In the genomic region with DNA sequence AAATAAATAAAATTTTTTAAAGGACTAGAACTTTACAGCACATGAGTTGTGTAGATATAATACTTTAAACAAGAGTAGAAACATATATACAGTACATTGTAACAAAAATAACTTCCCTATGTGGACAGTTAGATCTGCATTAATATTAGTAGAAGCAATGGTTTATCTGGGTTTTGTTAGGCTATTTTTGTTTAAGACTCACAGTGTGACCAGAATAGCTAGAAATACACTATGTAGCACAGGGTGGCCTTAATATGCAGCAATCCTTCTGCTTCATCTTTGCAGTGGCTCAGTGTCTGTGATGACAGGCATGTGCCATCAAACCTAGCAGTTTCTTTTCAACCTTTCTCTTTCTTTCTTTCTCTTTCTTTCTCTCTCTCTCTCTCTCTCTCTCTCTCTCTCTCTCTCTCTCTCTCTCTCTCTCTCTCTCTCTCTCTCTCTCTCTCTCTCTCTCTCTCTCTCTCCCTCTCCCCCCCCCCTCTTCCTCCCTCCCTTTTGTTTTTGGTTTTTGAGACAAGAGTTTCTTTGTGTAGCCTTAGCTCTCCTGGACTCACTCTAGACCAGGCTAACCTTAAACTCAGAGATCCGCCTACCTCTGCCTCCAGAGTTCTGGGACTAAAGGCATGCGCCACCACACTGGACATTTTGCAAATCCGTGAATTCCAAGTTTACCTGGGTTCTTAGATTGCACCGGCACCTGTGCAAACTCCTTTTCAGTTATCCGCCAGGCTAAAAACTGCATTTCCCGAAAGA, we compare ENCODE assay signal across 8 mouse cellular contexts. TPM values are rescaled to one million over a fixed set of nuclear protein-coding genes. Genes with fewer than 3 reads are reported as not detected.
DNase-seq lines count a peak whose midpoint lies in the region; TF ChIP-seq lines count a peak whose summit lies in the region.

No protein-coding gene starts in this region.

- TF ChIP-seq POLR2A in lung, adult 2 months (IDR thresholded peaks at IDR 0.05; ENCODE audit: borderline replicate concordance, extremely low read depth, low read depth, low read length) = no peak
- TF ChIP-seq POLR2A in cortical plate, adult 2 months (IDR thresholded peaks at IDR 0.05; ENCODE audit: extremely low read depth, insufficient read depth, low read length) = no peak

- WGBS in lung, adult 2 months = 0% methylated on average over 6 of the region's 6 CpGs

- no peak for DNase-seq in lung, adult 2 months
- DNase-seq in lung, postnatal 10 days = no peak
- DNase-seq in induced T-regulatory cell, adult 2 months (ENCODE audit: low read depth) = peak; percentile 57
- DNase-seq in naive thymus-derived CD4-positive, alpha-beta T cell, adult 2 months (ENCODE audit: low read depth) = peak; percentile 48
- DNase-seq in T-cell, adult 2 months (ENCODE audit: low spot score) = no peak
- no peak for DNase-seq in adrenal gland, postnatal 4 days (ENCODE audit: low spot score in 2 of 2)
- no peak for DNase-seq in spleen, adult 18-20 months

- no peak overlapping the region for H3K27ac ChIP-seq in cortical plate, adult 2 months (ENCODE audit: insufficient read depth, low read length)

- peaks cover 4% of the 10 kb centered on the region for H3K4me1 ChIP-seq in lung, adult 2 months (ENCODE audit: control insufficient read depth, insufficient read depth, low read length)
- peaks cover 5% of the 10 kb centered on the region; the same call in 1 of the 2 replicates for H3K4me1 ChIP-seq in cortical plate, adult 2 months (ENCODE audit: control insufficient read depth, insufficient read depth, low read length)

- no peak for TF ChIP-seq CTCF in lung, adult 2 months (IDR thresholded peaks at IDR 0.05; ENCODE audit: insufficient read depth, low read length)
- TF ChIP-seq CTCF in cortical plate, adult 2 months (IDR thresholded peaks at IDR 0.05; ENCODE audit: extremely low read depth, insufficient read depth, low read length) = no peak

- peak overlapping the region; percentile 72 for H3K4me3 ChIP-seq in lung, adult 2 months (replicated peaks; ENCODE audit: extremely low read depth, low read depth, low read length)
- peak overlapping the region; percentile 88 for H3K4me3 ChIP-seq in cortical plate, adult 2 months (ENCODE audit: insufficient read depth, low read length)

RNA-seq across cellular contexts. Expression of a gene that starts 0.5 kb away (rescaled TPM):
- 51.7 and 76.9 TPM in 2 replicates for polyA plus RNA-seq in lung, adult 2 months (2012; rRNA removed)
- 202 and 205 TPM in 2 replicates for polyA plus RNA-seq in cortical plate, adult 2 months (2012; rRNA removed)
- 100 to 1,000 TPM; 203 to 210 TPM for total RNA-seq in adrenal gland, postnatal 4 days (2021)

RNA-seq across cellular contexts. Expression of a gene that starts 16.9 kb away (rescaled TPM):
- 88.2 and 101 TPM in 2 replicates for polyA plus RNA-seq in lung, adult 2 months (2012; rRNA removed)
- 51.3 and 54.7 TPM in 2 replicates for polyA plus RNA-seq in cortical plate, adult 2 months (2012; rRNA removed)
- 10 to 100 TPM; 35.7 to 42.0 TPM for total RNA-seq in adrenal gland, postnatal 4 days (2021)

RNA-seq across cellular contexts. Expression of a gene that starts 17.9 kb away (rescaled TPM):
- polyA plus RNA-seq in lung, adult 2 months (2012; rRNA removed) = 2.6 and 4.7 TPM in 2 replicates
- polyA plus RNA-seq in cortical plate, adult 2 months (2012; rRNA removed) = 0.61 and 1.9 TPM in 2 replicates
- total RNA-seq in adrenal gland, postnatal 4 days (2021) = 1 to 10 TPM; 4.2 to 4.9 TPM

RNA-seq across cellular contexts. Expression of a gene that starts 28.8 kb away (rescaled TPM):
- 65.7 and 70.7 TPM in 2 replicates for polyA plus RNA-seq in lung, adult 2 months (2012; rRNA removed)
- polyA plus RNA-seq in cortical plate, adult 2 months (2012; rRNA removed) = 9.3 and 10.6 TPM in 2 replicates
- 1 to 10 TPM; 7.8 to 7.9 TPM for total RNA-seq in adrenal gland, postnatal 4 days (2021)

Comparison
In these comparisons a context has a peak if more than half of its experiments do, and no peak if none do; other contexts are left out.
1. DNase-seq: peak in induced T-regulatory cell, adult 2 months (single experiment) and naive thymus-derived CD4-positive, alpha-beta T cell, adult 2 months (single experiment); none in lung, adult 2 months (single experiment), lung, postnatal 10 days (single experiment), T-cell, adult 2 months (single experiment), adrenal gland, postnatal 4 days (0 of 2) and spleen, adult 18-20 months (0 of 2).